Mouse (Mus musculus) ES-Bruce4 (cell line): ENCODE data around the gene Tmbim1.

Experiments
- CTCF ChIP-seq: IDR thresholded peaks from one replicate; pipeline ENCODE4 v1.8.1; 2011; ENCODE audit warnings: low read depth, low read length
- POLR2A ChIP-seq: IDR thresholded peaks from one replicate; pipeline ENCODE4 v1.8.1; 2011; ENCODE audit warnings: low read length; ENCODE audit not compliant: insufficient read depth

- TF ChIP-seq CTCF (no peak), POLR2A (no peak)
Observed at GRCm38 (mm10) chr1:74329899-74330431, 24.5 kb upstream of the Tmbim1 start.
